Mouse (Mus musculus): ENCODE measurements around the gene Pcnx2.

The Pcnx2 gene

GRCm38 (mm10) chr8:125822065-125822464 is 76.1 kb downstream of the Pcnx2 start:
- in situ Hi-C loops (cut with MboI, MseI), result no loop called here

GRCm38 (mm10) chr8:125819797-125820196 is 78.3 kb downstream of the Pcnx2 start:
- in situ Hi-C loops (cut with MboI, MseI), result no loop called here

GRCm38 (mm10) chr8:125818796-125819195 is 79.3 kb downstream of the Pcnx2 start:
- in situ Hi-C loops (cut with MboI, MseI), result no loop called here

- in situ Hi-C loops (cut with MboI, MseI), result no loop called here
These were observed 81.4 kb downstream of the Pcnx2 start for GRCm38 (mm10) chr8:125816742-125817141.

GRCm38 (mm10) chr8:125808826-125809225 is 89.3 kb downstream of the Pcnx2 start:
- in situ Hi-C loops (cut with MboI, MseI), result no loop called here

- in situ Hi-C loops (cut with MboI, MseI), result no loop called here
These were observed 90.2 kb downstream of the Pcnx2 start for GRCm38 (mm10) chr8:125807905-125808310.

- in situ Hi-C loops (cut with MboI, MseI), result no loop called here
These were observed 91.7 kb downstream of the Pcnx2 start for GRCm38 (mm10) chr8:125806459-125806858.

- in situ Hi-C loops (cut with MboI, MseI), result no loop called here
These were observed 101.1 kb downstream of the Pcnx2 start for GRCm38 (mm10) chr8:125796970-125797369.

- in situ Hi-C loops (cut with MboI, MseI), result no loop called here
These were observed 102.8 kb downstream of the Pcnx2 start for GRCm38 (mm10) chr8:125795341-125795740.

GRCm38 (mm10) chr8:125792816-125793455 is 105.2 kb downstream of the Pcnx2 start:
- in situ Hi-C loops (cut with MboI, MseI), result no loop called here

- in situ Hi-C loops (cut with MboI, MseI), result loop anchor here in 1 of 2 experiments (10.0 kb wide), 1 partner anchor 1458 kb away; no protein-coding TSS in a partner anchor
These were observed 111.2 kb downstream of the Pcnx2 start for GRCm38 (mm10) chr8:125786886-125787285.

- in situ Hi-C loops (cut with MboI, MseI), result loop anchor here in 1 of 2 experiments (10.0 kb wide), 1 partner anchor 1463 kb away; no protein-coding TSS in a partner anchor
These were observed 116.0 kb downstream of the Pcnx2 start for GRCm38 (mm10) chr8:125782161-125782560.

GRCm38 (mm10) chr8:125779656-125780055 is 118.5 kb downstream of the Pcnx2 start:
- in situ Hi-C loops (cut with MboI, MseI), result loop anchor here in 1 of 2 experiments (10.0 kb wide), 1 partner anchor 1465 kb away; no protein-coding TSS in a partner anchor

- in situ Hi-C loops (cut with MboI, MseI), result no loop called here
These were observed 119.2 kb downstream of the Pcnx2 start for GRCm38 (mm10) chr8:125778919-125779318.

GRCm38 (mm10) chr8:125777478-125778164 is 120.5 kb downstream of the Pcnx2 start:
- in situ Hi-C loops (cut with MboI, MseI), result no loop called here

GRCm38 (mm10) chr8:125776800-125777199 is 121.3 kb downstream of the Pcnx2 start:
- in situ Hi-C loops (cut with MboI, MseI), result no loop called here

- in situ Hi-C loops (cut with MboI, MseI), result no loop called here
These were observed 121.8 kb downstream of the Pcnx2 start for GRCm38 (mm10) chr8:125776314-125776713.

- in situ Hi-C loops (cut with MboI, MseI), result no loop called here
These were observed 123.1 kb downstream of the Pcnx2 start for GRCm38 (mm10) chr8:125775031-125775430.

- in situ Hi-C loops (cut with MboI, MseI), result no loop called here
These were observed 124.8 kb downstream of the Pcnx2 start for GRCm38 (mm10) chr8:125773281-125773803.

GRCm38 (mm10) chr8:125772300-125772699 is 125.8 kb downstream of the Pcnx2 start:
- in situ Hi-C loops (cut with MboI, MseI), result no loop called here

GRCm38 (mm10) chr8:125768079-125768478 is 130.0 kb downstream of the Pcnx2 start:
- in situ Hi-C loops (cut with MboI, MseI), result no loop called here

GRCm38 (mm10) chr8:125763066-125763786 is 134.9 kb downstream of the Pcnx2 start:
- in situ Hi-C loops (cut with MboI, MseI), result no loop called here
